Mouse (Mus musculus): ENCODE results near the gene Hoxd11.

Gene Hoxd11

GRCm38 (mm10) chr2:74666411-74666810 is 12.9 kb upstream of the Hoxd11 start:
- DNase-seq (ENCODE audit: low spot score in 2 of 2): no peak

DNA sequence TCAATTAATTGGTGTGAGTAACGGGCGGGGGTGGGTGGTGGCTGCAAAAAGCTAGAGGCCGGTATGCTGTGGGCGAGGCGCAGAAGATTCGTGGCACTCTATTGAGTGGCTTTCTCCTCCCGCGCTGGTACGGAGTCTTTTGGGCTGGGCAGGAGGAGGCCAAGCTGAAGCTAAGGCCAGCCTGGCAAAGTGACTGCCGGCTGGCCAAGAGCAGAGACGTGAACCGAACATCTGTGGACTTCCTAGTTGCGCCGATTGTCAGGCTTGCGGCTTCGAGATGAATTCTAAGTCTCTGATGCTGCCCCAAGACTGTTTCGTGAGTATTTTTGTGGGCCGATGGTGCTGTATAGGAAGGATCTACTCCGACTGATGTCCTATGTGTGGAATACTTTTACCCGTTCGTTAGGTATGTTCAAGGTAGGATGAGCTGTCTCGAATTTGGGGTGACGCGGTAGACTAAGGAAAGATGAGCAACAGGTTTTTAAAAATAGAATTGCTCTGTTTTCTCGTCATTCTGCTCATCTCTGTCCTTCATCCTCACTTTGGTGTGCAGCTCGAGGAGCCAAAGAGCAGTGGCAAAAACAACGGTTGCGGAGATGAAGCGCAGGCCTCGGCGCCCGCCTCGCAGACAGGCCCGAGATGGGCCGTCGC is 12.0 kb upstream of the Hoxd11 start:
- no peak for DNase-seq (ENCODE audit: low spot score in 2 of 2)

GRCm38 (mm10) chr2:74667842-74668357 is 11.5 kb upstream of the Hoxd11 start, which contains the start of gene Hoxd13:
Gene Hoxd13 (plus strand): TSS chr2:74668310.
- no peak for DNase-seq (ENCODE audit: low spot score in 2 of 2)

GRCm38 (mm10) chr2:74668370-74669229 is 10.8 kb upstream of the Hoxd11 start:
- DNase-seq (ENCODE audit: low spot score in 2 of 2): no peak

DNA sequence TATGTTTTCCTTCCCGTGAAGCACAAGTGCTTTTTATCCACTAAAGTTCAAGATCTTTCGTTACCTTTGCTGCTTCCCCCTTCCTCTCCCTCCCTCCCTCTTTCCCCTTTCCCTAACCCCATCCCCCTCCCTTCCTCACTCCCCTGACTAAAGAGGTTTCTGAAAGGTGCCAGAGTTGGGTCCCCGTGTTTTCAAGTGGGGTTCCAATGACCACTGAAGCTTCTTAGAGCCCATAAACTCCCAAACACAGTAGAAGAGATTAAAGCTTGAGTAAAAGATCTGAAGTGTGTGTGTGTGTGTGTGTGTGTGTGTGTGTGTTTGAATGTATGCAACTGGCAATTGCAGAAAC is 10.2 kb upstream of the Hoxd11 start:
- no peak for DNase-seq (ENCODE audit: low spot score in 2 of 2)

GRCm38 (mm10) chr2:74669650-74670235 is 9.6 kb upstream of the Hoxd11 start:
- DNase-seq (ENCODE audit: low spot score in 2 of 2): no peak

GRCm38 (mm10) chr2:74670632-74671188 is 8.6 kb upstream of the Hoxd11 start:
- no peak for DNase-seq (ENCODE audit: low spot score in 2 of 2)

DNA sequence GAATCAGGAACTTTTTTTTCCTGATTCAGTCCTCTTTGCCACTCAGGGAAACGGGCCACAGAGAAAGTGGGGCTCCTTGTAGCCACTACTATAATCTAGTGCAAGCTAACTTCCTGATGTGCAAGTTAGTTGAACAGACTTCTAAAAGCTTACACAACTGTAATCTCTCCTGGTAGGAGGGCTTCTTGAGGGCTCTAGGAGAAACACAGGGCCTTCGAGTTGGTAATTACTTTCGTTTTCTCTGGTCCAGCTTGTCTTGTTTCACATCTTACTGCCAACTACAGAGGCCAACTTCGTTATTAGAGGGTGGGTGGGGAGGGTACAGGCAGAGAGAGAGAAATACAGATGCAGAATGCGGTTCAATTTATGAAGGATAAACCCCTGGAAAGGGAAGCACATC is 7.5 kb upstream of the Hoxd11 start:
- no peak for DNase-seq (ENCODE audit: low spot score in 2 of 2)

GRCm38 (mm10) chr2:74672481-74673362 is 6.6 kb upstream of the Hoxd11 start:
- no peak for DNase-seq (ENCODE audit: low spot score in 2 of 2)

GRCm38 (mm10) chr2:74673835-74674425 is 5.4 kb upstream of the Hoxd11 start:
- DNase-seq (ENCODE audit: low spot score in 2 of 2): no peak

GRCm38 (mm10) chr2:74674881-74675665 is 4.3 kb upstream of the Hoxd11 start, which contains the start of gene Hoxd12:
Gene Hoxd12 (plus strand): TSS chr2:74675013.
- no peak for DNase-seq (ENCODE audit: low spot score in 2 of 2)

GRCm38 (mm10) chr2:74675666-74676282 is 3.6 kb upstream of the Hoxd11 start:
- no peak for DNase-seq (ENCODE audit: low spot score in 2 of 2)

DNA sequence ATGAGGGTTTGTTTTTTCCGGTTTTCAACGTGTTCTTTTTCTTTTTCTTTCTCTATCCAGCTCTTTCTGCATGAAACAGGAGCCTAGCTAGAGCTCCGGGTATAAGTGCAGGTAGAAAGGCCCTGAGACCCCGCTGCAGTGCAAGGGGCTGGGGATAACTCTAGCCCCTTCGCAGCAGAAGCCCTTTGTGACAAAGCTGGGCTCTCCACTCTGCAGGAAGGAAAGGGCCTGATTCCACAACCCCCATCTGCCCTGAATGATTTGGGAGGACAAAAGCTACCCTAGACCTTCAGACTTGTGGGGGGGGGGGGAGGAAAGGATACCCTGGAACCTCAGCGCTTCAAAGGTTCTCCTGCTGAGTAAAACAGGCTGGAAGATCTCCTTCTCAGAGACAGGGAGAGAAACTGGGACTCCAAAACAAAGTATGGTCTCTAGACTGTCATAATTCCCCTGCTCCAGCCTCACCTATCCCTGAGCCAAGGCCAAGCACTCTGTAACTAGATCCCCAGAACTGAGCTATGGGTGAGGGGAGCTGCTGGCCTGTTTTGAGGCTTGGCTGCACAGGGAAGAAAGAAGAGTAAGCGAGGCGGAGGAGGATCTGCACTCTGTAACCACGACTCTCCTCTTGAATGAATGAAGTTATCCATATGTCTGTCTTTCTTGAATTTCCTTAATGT is 2.8 kb upstream of the Hoxd11 start:
- no peak for DNase-seq (ENCODE audit: low spot score in 2 of 2)

GRCm38 (mm10) chr2:74677106-74677505 is 2.3 kb upstream of the Hoxd11 start:
- DNase-seq (ENCODE audit: low spot score in 2 of 2): no peak

DNA sequence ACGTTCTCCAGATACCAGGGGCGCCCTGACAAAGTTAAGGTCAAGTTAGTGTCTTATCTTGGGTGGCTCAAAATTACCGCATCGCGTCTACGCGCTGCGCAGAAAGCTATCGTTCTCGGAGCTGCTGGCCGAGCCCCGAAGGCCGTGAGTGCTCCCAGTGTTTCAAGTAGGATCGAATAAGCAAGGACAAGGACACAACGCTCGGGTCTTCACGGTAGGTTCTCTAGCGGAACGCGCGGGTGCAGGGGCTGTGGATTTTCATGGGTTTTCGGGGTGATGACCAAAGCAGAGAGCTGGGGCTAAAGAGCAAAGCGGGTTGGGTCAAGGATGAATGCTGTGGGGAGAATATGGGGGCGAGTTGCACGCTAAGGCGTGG is 227 bp downstream of the Hoxd11 start:
- DNase-seq (ENCODE audit: low spot score in 2 of 2): no peak

DNA sequence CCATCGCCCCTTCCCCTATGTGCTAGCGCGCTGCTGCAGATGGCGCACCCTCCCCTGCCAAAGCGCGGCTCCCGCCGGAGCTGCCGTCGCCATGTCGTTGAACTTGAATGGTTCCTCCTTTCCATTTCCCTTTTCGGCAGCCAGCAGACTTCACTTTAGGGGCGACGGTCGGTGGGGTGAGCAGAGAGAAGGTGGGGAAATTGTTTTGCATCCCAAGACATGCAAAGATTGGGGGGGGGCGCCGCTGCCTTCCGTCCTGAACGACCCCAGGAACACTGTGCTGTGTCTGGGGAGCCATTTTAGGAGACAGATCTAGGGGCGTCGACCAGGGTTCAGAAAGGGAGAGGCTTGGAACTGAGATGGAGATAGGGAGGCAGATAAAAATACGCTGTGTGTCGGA is 623 bp downstream of the Hoxd11 start:
- no peak for DNase-seq (ENCODE audit: low spot score in 2 of 2)

DNA sequence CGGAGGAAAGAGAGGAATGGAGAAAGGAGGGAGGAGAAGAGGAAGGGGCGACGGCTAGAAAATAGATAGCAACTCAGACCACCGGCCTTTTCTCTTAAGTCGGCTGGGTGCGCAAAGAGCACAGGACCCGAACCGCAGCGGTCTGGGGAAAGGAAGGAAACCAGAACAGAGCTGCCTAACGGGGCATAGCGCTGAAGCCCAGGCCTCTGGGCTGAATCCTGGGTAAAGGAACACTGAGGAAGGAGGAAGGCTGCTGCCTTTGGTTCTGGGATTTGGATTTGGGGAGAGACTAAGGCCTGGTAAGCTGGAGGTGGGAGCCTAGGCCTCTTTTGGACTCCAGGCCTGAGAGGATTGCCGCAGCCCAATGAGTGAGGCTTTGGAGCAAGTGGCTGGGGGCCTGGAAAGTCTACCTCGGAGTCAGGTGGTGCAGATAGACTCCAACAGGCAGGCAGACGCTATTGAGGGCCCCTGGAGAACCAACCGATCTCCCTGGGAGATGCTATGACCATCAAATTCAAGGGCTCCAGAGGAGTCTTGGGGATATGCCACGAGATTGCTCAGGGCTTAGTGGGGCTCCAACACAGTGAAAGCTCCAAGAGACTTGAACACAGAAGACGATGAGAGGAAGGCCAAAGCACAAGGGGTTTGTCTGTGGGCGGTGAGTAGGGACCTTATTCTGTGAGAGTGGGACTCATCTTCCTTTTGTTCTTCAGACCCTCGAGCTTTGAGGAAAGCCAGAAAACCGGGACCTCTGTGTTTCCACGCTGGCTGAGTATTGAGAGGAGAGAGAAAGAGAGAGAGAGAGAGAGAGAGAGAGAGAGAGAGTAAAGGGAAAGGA is 1.4 kb downstream of the Hoxd11 start:
- DNase-seq (ENCODE audit: low spot score in 2 of 2): no peak

All from frontal cortex, postnatal 25 days (tissue).